Mouse (Mus musculus): ENCODE results near the gene Sirt4.
"Not testable (repeated sequence)": the region's sequence is repeated elsewhere in the genome, so short reads cannot be mapped to it uniquely, and the experiment has no call there.

The Sirt4 gene

GRCm38 (mm10) chr5:115465642-115466420 is 18.7 kb downstream of the Sirt4 start, which contains the start of gene Pla2g1b:
TSS of gene Pla2g1b (plus strand) at chr5:115466262.
- no peak for DNase-seq

- DNase-seq = no peak
Observed at GRCm38 (mm10) chr5:115464408-115465115, 20.0 kb downstream of the Sirt4 start.

- no peak for DNase-seq
Observed at GRCm38 (mm10) chr5:115458918-115459317, 25.6 kb downstream of the Sirt4 start.

GRCm38 (mm10) chr5:115455838-115456237 is 28.7 kb downstream of the Sirt4 start:
- DNase-seq = no peak

- no peak for DNase-seq
Observed at GRCm38 (mm10) chr5:115454422-115455090, 30.0 kb downstream of the Sirt4 start.

GRCm38 (mm10) chr5:115450410-115451317 is 33.9 kb downstream of the Sirt4 start:
- no peak for DNase-seq

- DNase-seq = no peak
Observed at GRCm38 (mm10) chr5:115449247-115449646, 35.3 kb downstream of the Sirt4 start.

GRCm38 (mm10) chr5:115447108-115447507 is 37.4 kb downstream of the Sirt4 start:
- DNase-seq = no peak

- no peak for DNase-seq
Observed at GRCm38 (mm10) chr5:115444130-115444529, 40.4 kb downstream of the Sirt4 start.

- DNase-seq = not testable (repeated sequence)
Observed at GRCm38 (mm10) chr5:115442663-115443062, 41.9 kb downstream of the Sirt4 start.

- DNase-seq = peak; percentile 85
Observed at GRCm38 (mm10) chr5:115441205-115441849, 43.2 kb downstream of the Sirt4 start.

GRCm38 (mm10) chr5:115438667-115439066 is 45.9 kb downstream of the Sirt4 start:
- DNase-seq = no peak

GRCm38 (mm10) chr5:115437945-115438315 is 46.6 kb downstream of the Sirt4 start:
- DNase-seq = no peak

GRCm38 (mm10) chr5:115437242-115437944 is 47.1 kb downstream of the Sirt4 start:
- DNase-seq = no peak

- DNase-seq = peak; percentile 80
Observed at GRCm38 (mm10) chr5:115436421-115437124, 48.0 kb downstream of the Sirt4 start.

- DNase-seq = peak; percentile 24
Observed at GRCm38 (mm10) chr5:115435755-115436379, 48.7 kb downstream of the Sirt4 start.

- peak; percentile 26 for DNase-seq
Observed at GRCm38 (mm10) chr5:115434853-115435754, 49.4 kb downstream of the Sirt4 start.

- DNase-seq = peak; percentile 17
Observed at GRCm38 (mm10) chr5:115434280-115434852, 50.2 kb downstream of the Sirt4 start.

GRCm38 (mm10) chr5:115433191-115433590 is 51.3 kb downstream of the Sirt4 start:
- DNase-seq = no peak

All from cerebellum, adult 9-10 months (tissue).